Mouse (Mus musculus): Measurements from ENCODE around the gene Kansl1.

Kansl1 gene

DNA sequence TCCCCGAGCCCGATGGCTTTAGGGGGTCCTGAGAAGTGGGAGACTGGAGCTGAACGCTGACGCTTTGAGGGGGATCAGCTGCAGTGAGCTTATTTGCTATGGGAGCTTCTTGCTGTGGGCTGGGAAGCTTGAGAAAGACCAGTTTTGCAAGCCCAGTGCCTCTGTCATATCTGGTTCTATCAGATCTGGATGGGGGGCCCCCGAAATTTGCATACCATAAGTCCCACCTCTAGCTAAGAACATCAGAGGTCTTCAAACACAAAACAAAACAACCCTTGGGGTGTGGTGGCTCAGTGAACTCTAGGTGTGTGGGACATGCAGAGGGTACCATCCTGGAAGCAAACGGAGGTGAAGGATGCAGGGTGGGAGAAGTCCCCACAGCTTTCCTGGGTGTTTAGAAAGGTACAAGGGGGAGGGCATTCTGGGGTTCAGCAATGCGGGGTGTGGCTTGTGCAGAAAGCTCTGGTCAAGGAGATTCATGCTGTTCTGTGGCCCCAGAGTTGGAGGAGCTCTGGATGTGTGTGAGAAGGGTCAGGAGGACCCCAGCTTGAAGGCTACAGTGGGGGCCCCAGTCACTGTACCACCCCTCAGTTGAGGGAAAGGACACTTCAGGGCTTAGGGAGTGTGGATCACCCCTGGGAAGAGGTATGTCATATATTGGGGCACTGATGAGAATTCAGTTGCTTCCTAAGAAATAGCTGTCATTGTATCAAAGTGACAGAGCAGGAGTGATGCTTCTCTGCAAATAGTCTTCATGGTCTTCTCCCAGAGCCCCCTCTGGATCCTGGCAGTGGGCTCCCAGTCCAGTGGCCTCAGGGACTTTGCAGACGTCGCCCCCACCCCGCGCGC, 159.1 kb downstream of the Kansl1 start:
- no peak for DNase-seq (ENCODE audit: low read depth, low spot score)

GRCm38 (mm10) chr11:104307136-104307535, 161.5 kb downstream of the Kansl1 start:
- no peak for DNase-seq (ENCODE audit: low read depth, low spot score)

DNA sequence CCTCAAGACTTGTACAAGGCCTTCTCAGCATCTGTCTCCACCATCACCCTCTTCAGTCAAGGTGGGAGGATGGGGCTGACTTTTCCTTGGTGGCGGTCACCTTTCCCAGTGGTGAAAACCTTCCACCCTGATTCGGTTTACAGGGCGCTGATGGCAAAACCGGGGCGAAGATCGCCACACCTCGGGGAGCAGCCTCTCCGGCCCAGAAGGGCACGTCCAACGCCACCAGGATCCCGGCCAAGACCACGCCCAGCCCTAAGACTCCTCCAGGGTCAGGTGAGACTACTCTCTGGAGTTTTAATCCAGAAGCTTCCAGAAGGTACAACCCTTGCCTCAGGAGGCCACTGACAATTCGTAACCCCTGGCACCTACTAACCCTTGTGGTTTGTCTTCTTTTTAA, 162.2 kb downstream of the Kansl1 start:
- DNase-seq (ENCODE audit: low read depth, low spot score), result no peak

DNA sequence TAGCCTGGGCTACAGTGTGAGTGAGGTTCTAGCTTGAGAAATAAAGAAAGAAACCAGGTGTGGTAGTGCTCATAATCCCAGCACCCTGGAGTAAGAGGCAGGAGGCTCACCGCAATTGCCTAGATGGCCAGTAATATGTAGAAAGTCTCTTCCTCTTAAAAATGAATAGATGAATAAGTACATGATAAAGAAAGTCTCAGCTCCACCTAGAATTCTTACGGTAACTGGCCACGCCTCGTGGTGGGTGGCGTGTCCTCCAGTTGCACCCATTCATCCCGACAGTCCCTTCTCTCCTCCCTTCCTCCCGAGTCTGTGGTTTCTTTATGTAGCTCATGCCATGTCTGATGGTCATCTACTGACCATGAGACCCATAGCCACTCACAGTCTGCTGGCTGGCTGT, 162.9 kb downstream of the Kansl1 start:
- DNase-seq (ENCODE audit: low read depth, low spot score), result peak; percentile 91

- DNase-seq (ENCODE audit: low read depth, low spot score), result no peak
These were observed 165.3 kb downstream of the Kansl1 start for GRCm38 (mm10) chr11:104303088-104303960.

DNA sequence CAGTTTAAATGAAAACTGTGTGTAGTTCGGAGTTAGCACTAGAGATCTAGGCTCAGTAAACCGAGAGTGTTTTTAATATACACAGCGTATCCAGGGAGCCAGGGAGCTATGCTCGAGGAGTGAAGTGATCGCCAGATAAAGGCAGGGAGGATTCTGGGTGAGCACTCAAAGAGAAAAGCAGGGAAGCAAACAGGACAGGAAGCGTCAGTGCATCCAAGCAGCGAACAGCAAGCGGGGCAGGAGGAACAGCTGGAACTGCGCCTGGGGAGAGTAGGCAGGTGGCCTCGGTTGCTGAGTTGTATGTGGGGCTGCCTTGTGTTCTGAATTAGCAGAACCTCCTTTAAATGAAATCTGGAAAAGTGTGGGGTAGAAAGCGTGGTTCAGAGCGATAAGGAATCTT, 166.0 kb downstream of the Kansl1 start:
- no peak for DNase-seq (ENCODE audit: low read depth, low spot score)

DNA sequence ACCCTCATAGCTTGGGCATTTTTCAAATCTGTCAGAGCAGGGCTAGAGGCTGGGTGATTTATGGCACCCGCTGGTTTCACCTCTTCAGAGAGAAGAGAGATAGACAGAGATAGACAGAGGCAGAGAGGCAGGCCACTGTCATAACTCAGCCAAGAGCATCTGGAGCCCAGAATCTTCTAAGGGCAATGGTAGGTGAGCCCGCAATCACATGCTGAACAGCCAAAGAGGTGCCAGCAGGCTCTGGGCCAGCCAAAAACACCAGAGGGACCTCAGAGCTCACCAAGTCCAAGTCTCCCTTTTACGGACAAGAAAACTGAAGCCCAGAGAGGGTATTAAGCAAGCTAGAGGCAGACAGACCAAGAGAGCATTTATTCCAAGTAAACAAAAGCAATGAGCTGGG, 171.0 kb downstream of the Kansl1 start:
- DNase-seq (ENCODE audit: low read depth, low spot score), result no peak

DNA sequence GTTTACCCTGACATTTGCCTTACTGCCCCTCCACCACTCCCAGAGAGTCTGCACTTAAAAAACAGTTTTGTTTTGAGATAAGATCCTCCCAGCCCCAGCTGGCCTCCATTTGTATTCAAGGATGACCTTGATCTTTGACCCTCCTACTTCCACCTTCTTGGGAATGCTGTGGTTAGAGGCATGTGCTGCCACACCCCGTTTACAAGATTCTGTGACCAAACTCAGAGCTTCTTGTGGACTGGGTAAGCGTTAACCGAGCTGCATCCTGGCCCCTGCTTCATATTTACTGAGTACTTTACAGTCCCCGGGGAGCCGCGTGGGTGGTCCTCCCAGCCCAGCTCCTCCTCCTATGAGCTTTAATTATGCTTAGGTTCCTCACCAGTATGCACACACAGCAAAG, 173.0 kb downstream of the Kansl1 start:
- peak; percentile 98 for DNase-seq (ENCODE audit: low read depth, low spot score)

- no peak for DNase-seq (ENCODE audit: low read depth, low spot score)
These were observed 173.5 kb downstream of the Kansl1 start for GRCm38 (mm10) chr11:104295145-104295544.

DNA sequence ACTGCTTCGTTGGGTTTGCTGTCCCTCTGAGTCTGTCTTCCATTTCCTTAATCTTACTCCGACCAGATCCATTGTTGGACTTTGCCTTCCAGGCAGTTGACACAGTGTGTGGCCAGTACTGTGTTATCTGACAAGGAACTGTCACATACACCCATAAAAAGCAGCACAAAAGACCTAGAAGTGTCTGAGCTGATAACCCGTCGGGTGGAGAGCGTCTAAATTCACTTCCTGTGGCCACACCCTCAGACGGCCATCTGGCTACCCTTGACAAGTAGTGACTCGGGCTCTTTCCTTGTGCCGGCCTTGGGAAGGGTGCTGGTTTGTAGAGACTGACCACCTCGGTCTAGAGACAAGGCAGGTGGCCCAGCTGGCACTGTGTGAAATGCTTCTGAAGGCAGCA, 175.4 kb downstream of the Kansl1 start:
- peak; percentile 78 for DNase-seq (ENCODE audit: low read depth, low spot score)

DNA sequence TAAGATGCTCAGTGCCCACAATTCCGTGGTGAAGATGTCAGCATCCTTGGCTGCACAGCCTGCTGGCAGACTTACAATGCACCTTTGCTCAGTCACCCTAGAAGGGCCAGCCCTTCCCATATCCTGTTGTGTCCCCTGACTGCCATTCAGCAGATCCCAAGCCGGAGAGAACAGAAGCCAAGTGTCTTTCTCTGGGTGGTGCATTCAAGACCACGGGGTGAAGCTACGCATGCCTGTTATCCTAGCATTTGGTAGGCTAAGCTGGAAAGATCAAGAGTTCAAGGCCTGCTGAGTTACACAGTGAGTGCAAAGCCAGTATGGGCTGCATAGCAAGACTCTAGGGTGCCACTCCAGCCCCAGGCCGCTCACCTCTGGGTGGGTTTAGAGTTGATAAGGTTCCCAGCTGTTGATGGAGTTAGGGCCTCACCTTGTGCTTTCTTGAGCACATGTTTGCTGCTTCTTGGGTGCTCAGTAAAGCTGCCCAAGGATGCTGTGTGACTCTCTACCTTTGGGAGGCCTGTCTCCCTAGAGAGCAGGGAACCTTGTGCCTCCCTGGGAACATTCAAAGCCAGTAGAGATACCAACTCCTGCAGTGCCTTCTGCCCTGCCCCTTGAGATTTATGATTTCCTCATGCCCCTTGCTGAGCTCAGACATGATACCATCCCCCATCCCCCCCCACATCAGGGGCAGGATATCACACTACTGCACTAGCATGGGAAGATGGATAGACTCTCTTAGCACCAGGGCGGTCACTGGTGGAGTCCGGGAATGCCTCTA, 176.0 kb downstream of the Kansl1 start:
- DNase-seq (ENCODE audit: low read depth, low spot score), result peak; percentile 69

DNA sequence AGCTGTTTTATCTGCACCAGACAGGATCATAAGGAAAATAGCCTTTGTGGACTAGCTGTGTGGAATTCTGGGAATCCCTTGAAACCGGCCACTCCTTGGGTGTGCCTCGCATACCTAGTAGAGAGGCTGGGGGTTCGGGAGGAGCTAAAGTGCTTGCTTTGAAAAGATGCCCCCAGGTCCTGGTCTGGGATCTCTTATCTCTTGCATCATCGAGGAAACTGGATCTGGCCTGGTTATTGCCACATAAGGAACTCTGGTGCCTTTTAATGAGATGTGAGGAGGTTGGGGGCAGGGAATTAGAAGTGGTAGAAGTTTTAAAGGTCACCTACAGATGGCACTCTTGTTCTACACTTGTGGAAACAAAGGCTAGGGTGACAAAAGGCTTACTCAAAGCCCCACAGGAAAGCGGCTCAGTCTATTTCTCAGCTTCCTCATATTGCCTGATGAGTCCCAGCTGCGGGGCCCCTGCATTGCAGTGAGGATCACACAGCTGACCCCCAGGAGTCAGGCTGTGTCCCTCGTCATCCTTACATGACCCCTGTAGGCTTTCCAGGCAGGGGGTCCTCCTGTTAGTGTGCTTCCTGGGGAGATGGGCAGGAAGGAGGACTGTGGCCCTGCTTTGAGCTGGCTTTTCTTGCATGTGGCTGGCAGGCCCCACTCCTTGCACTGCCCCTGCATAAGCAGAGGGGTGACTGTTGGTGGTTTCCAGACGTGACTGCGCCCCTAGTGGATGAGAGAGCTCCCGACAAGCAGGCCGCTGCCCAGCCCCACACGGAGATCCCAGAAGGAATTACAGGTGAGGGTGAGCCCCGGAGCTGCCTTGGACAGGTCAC, 179.2 kb downstream of the Kansl1 start:
- DNase-seq (ENCODE audit: low read depth, low spot score), result peak; percentile 100

DNA sequence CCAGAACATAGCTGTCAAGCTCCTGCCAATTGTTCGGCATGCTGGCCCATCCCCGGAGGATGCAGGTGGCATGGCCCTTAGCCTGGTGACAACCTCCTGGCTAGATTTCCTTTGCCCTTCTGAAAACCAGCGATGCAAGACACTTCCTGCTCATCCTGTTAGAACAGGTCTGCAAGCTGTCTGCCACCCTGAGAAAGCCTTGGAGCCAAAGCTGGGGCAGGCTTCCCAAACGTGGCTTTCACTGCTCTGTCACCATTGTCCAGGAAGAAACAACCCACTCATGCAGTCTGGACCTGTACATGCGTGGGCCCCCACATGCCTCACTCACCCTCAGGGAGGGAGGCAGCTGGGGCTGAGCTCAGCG, 179.8 kb downstream of the Kansl1 start:
- DNase-seq (ENCODE audit: low read depth, low spot score), result no peak

- DNase-seq (ENCODE audit: low read depth, low spot score), result peak; percentile 86
These were observed 181.5 kb downstream of the Kansl1 start for GRCm38 (mm10) chr11:104287113-104287512.
